Mouse (Mus musculus) stomach, postnatal 0 days (tissue): ENCODE data around the gene Gm13306. TPM values are rescaled to one million over a fixed set of nuclear protein-coding genes. Genes with fewer than 3 reads are reported as not detected.

ENCODE experiments used
- polyA plus RNA-seq: library from polyadenylated mRNA; unstranded; fragments of >200 nt; fragmentation: Nextera tagmentation; extraction: Ambion mirVana; gene quantifications from 2 replicates; pipeline ENCODE4 v1.2.1, GENCODE M21; 2015

The Gm13306 gene
- polyA plus RNA-seq, 1 experiment from 2014 or later, result not detected

Other genes with a start within 250 kb of the Gm13306 start
- gene Gm21541, start 249.8 kb upstream of the Gm13306 start, polyA plus RNA-seq, result 11.1 and 17.8 TPM in 2 replicates
- 2.0 and 2.3 TPM in 2 replicates for gene Gm20878, start 211.9 kb upstream of the Gm13306 start, polyA plus RNA-seq
- gene Fam205a4, start 187.4 kb upstream of the Gm13306 start, polyA plus RNA-seq, result 0.06 and 0.08 TPM in 2 replicates
- 0.10 TPM in 1 of 2 replicates, not detected in the other for gene Gm21093, start 118.7 kb upstream of the Gm13306 start, polyA plus RNA-seq
- gene Gm3893, start 62.2 kb upstream of the Gm13306 start, polyA plus RNA-seq, result not detected in 2 replicates
- 10.0 TPM in 1 of 2 replicates, not detected in the other for gene Gm13304, start 38.6 kb upstream of the Gm13306 start, polyA plus RNA-seq
- 0.39 TPM in 1 of 2 replicates, not detected in the other for gene Gm13305, start 15.2 kb downstream of the Gm13306 start, polyA plus RNA-seq
- gene Gm10600, start 87.2 kb downstream of the Gm13306 start, polyA plus RNA-seq, result not detected in 2 replicates
- gene Ccl21b, start 102.3 kb downstream of the Gm13306 start, polyA plus RNA-seq, result 0.42 TPM in 1 of 2 replicates, not detected in the other
- not detected in 2 replicates for gene Gm21953, start 140.8 kb downstream of the Gm13306 start, polyA plus RNA-seq
- gene Fam205a3, start 164.9 kb downstream of the Gm13306 start, polyA plus RNA-seq, result not detected in 2 replicates